Mouse (Mus musculus) CH12.LX (cell line): Measurements from ENCODE around the gene Acads. TPM values are rescaled to one million over a fixed set of nuclear protein-coding genes. Genes with fewer than 3 reads are reported as not detected.

Experiments used
- DNase-seq: peaks from one replicate; pipeline ENCODE4 v3.0.0-alpha.2; 2013; ENCODE audit errors: extremely low read depth
- H3K27ac ChIP-seq: 2 replicates; pipeline ENCODE4 v1.5.1; 2012; ENCODE audit warnings: low read depth, mild to moderate bottlenecking, control low read depth, moderate library complexity; ENCODE audit not compliant: insufficient read depth
- H3K27me3 ChIP-seq: replicated peaks from 2 replicates; pipeline ENCODE3; 2012; ENCODE audit warnings: inconsistent platforms
- H3K36me3 ChIP-seq, 2 experiments: replicated peaks in 1 of 2; 2 replicates each; pipeline versions ENCODE3 to v1.6.1; 2012; ENCODE audit warnings: inconsistent platforms in 1 of 2, low read length in 1 of 2, mild to moderate bottlenecking in 1 of 2, mixed read lengths in 1 of 2, moderate library complexity in 1 of 2; ENCODE audit not compliant: control insufficient read depth in 1 of 2, insufficient read depth in 1 of 2
- H3K4me1 ChIP-seq, 2 experiments: 2 replicates each; pipeline ENCODE4 v1.6.1; 2012; ENCODE audit warnings: inconsistent platforms in 1 of 2, moderate library complexity in 1 of 2; ENCODE audit not compliant: insufficient read depth in 2 of 2, control insufficient read depth in 1 of 2
- H3K4me2 ChIP-seq: 2 replicates; pipeline ENCODE4 v1.6.1; 2012; ENCODE audit warnings: low read depth, mild to moderate bottlenecking, control low read depth; ENCODE audit not compliant: poor library complexity, insufficient read depth, severe bottlenecking
- H3K4me3 ChIP-seq, 3 experiments: fragments of 150-350 bp in 1 of 3; sonication (generic) in 1 of 3; replicated peaks in 1 of 3; 2 replicates each; pipeline versions ENCODE3 to v1.5.1; 2011 to 2012; ENCODE audit warnings: low read depth in 2 of 3, low read length in 2 of 3, mild to moderate bottlenecking in 2 of 3, moderate library complexity in 2 of 3, control low read depth in 1 of 3, improper control_type of control experiment in 1 of 3, inconsistent platforms in 1 of 3, mixed read lengths in 1 of 3; ENCODE audit not compliant: poor library complexity in 1 of 3
- H3K79me2 ChIP-seq: replicated peaks from 2 replicates; pipeline ENCODE4 v1.6.1; 2012; ENCODE audit warnings: mild to moderate bottlenecking, moderate library complexity; ENCODE audit not compliant: control insufficient read depth, poor library complexity, insufficient read depth, severe bottlenecking; ENCODE audit errors: extremely low read depth
- H3K9ac ChIP-seq: 2 replicates; pipeline ENCODE4 v1.6.1; 2012; ENCODE audit warnings: low read depth, mild to moderate bottlenecking, control low read depth, moderate library complexity; ENCODE audit not compliant: insufficient read depth
- H3K9me3 ChIP-seq: replicated peaks from 2 replicates; pipeline ENCODE3; 2012; ENCODE audit warnings: low read length, inconsistent platforms, mixed read lengths
- BHLHE40 ChIP-seq: IDR thresholded peaks from 2 replicates; pipeline ENCODE4 v1.6.1; 2011; ENCODE audit warnings: mild to moderate bottlenecking, low read depth, low read length, improper control_type of control experiment
- CHD1 ChIP-seq: IDR thresholded peaks from 2 replicates; pipeline ENCODE4 v1.6.1; 2012; ENCODE audit warnings: low read depth, low read length, improper control_type of control experiment, inconsistent platforms
- CHD2 ChIP-seq: IDR thresholded peaks from 2 replicates; pipeline ENCODE4 v1.6.1; 2011; ENCODE audit warnings: low read length, improper control_type of control experiment
- E2F4 ChIP-seq: IDR thresholded peaks from 2 replicates; pipeline ENCODE4 v1.6.1; 2011; ENCODE audit warnings: low read depth, low read length, improper control_type of control experiment; ENCODE audit not compliant: insufficient replicate concordance
- ELF1 ChIP-seq: IDR thresholded peaks from 2 replicates; pipeline ENCODE4 v1.6.1; 2014; ENCODE audit warnings: low read depth, mild to moderate bottlenecking, inconsistent platforms, low read length, improper control_type of control experiment
- EP300 ChIP-seq: IDR thresholded peaks from 2 replicates; pipeline ENCODE4 v1.6.1; 2011; ENCODE audit warnings: low read length, improper control_type of control experiment
- ETS1 ChIP-seq: conservative IDR thresholded peaks from 2 replicates; pipeline ENCODE4 v1.6.1; 2012; ENCODE audit warnings: low read depth, mild to moderate bottlenecking, inconsistent platforms, low read length, improper control_type of control experiment, moderate library complexity
- GABPA ChIP-seq: IDR thresholded peaks from 2 replicates; pipeline ENCODE4 v1.6.1; 2012; ENCODE audit warnings: low read depth, low read length, improper control_type of control experiment, inconsistent platforms; ENCODE audit not compliant: insufficient replicate concordance
- IRF4 ChIP-seq: IDR thresholded peaks from 2 replicates; pipeline ENCODE4 v1.6.1; 2014; ENCODE audit warnings: low read depth, mild to moderate bottlenecking, inconsistent platforms, low read length, improper control_type of control experiment
- KAT2A ChIP-seq: IDR thresholded peaks from 2 replicates; pipeline ENCODE4 v1.6.1; 2012; ENCODE audit warnings: low read length, improper control_type of control experiment, inconsistent platforms; ENCODE audit not compliant: insufficient replicate concordance
- MAX ChIP-seq: IDR thresholded peaks from 2 replicates; pipeline ENCODE4 v1.6.1; 2011; ENCODE audit warnings: low read length, improper control_type of control experiment
- MAZ ChIP-seq: IDR thresholded peaks from 2 replicates; pipeline ENCODE4 v1.6.1; 2012; ENCODE audit warnings: low read depth, mild to moderate bottlenecking, inconsistent platforms, low read length, improper control_type of control experiment, moderate library complexity
- MYC ChIP-seq: IDR thresholded peaks from 2 replicates; pipeline ENCODE4 v1.6.1; 2011; ENCODE audit warnings: low read depth, mild to moderate bottlenecking, improper control_type of control experiment, low read length
- NRF1 ChIP-seq: IDR thresholded peaks from 2 replicates; pipeline ENCODE4 v1.6.1; 2014; ENCODE audit warnings: low read depth, mild to moderate bottlenecking, inconsistent platforms, low read length, improper control_type of control experiment, moderate library complexity
- PAX5 ChIP-seq: IDR thresholded peaks from 2 replicates; pipeline ENCODE4 v1.6.1; 2012; ENCODE audit warnings: low read length, inconsistent platforms, mixed read lengths
- RAD21 ChIP-seq: IDR thresholded peaks from 2 replicates; pipeline ENCODE4 v1.6.1; 2011; ENCODE audit warnings: low read depth, mild to moderate bottlenecking, low read length, improper control_type of control experiment, moderate library complexity
- RCOR1 ChIP-seq: conservative IDR thresholded peaks from 2 replicates; pipeline ENCODE4 v1.6.1; 2012; ENCODE audit warnings: low read depth, mild to moderate bottlenecking, inconsistent platforms, low read length, improper control_type of control experiment
- SIN3A ChIP-seq: IDR thresholded peaks from 2 replicates; pipeline ENCODE4 v1.6.1; 2012; ENCODE audit warnings: low read length, improper control_type of control experiment, inconsistent platforms
- TBP ChIP-seq: conservative IDR thresholded peaks from 2 replicates; pipeline ENCODE4 v1.6.1; 2011; ENCODE audit warnings: low read depth, low read length, improper control_type of control experiment
- UBTF ChIP-seq: IDR thresholded peaks from 2 replicates; pipeline ENCODE4 v1.6.1; 2012; ENCODE audit warnings: low read depth, mild to moderate bottlenecking, inconsistent platforms, low read length, improper control_type of control experiment, moderate library complexity
- dilution Hi-C: fragments of 300-500 bp; cut with MboI; formaldehyde crosslinking; loops from 2 replicates; pipeline ENCODE4 v1.14.3; 2020; ENCODE audit warnings: low sequenced_read_pairs; ENCODE audit not compliant: extremely low pct_unique_long_range_greater_than_20kb, extremely low pct_ligation_motif_present
- in situ Hi-C: fragments of 300-500 bp; cut with MboI; formaldehyde crosslinking; loops from 3 replicates; pipeline ENCODE4 v1.14.3; 2019; ENCODE audit warnings: low sequenced_read_pairs, low pct_ligation_motif_present, low pct_unique_long_range_greater_than_20kb, mixed read lengths
- polyA plus RNA-seq: library from polyadenylated mRNA; unstranded; fragments of >175 nt; gene quantifications from 2 replicates; pipeline ENCODE4 v1.2.1, GENCODE M21; 2012; ENCODE audit warnings: low read depth; ENCODE audit not compliant: insufficient read length
- total RNA-seq, 2 experiments: library from RNA; depleted of rRNA; stranded (reverse); fragments of 300-350 nt in 1 of 2; fragments of >200 nt in 1 of 2; gene quantifications; 2 replicates each; pipeline ENCODE4 v1.2.3; 2012 to 2014

The Acads gene
- total and polyA plus RNA-seq, 3 experiments: 43.0 to 57.8 (median 43.1) TPM

DNA sequence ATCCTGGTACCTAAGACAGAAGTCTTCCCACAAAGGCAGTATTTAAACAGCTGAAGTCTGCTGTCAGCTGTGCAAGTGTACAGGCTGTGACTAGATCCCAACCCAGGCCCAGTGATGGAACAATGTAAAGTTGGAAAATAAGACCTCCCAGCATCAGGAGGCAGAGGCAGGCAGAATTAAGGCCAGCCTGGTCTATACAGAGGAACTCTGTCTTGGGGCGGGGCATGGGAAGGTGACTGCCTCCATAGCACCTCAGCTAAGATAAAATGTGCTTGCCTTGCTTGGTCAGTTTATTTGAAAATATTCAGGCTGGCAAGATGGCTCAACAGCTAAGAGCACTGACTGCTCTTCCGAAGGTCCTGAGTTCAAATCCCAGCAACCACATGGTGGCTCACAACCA lies 48.7 kb downstream of the Acads start:
- no peak overlapping the region for H3K4me2 ChIP-seq
- H3K79me2 ChIP-seq: peaks cover 4% of the 10 kb centered on the region; the same call in 1 of the 2 replicates
- H3K27me3 ChIP-seq: no peaks in the 10 kb centered on the region
- H3K36me3 ChIP-seq: peaks cover 7 to 48% of the 10 kb centered on the region in 2 experiments
- H3K9me3 ChIP-seq: no peaks in the 10 kb centered on the region
- dilution Hi-C loops (no loop called here), in situ Hi-C loops (no loop called here)
- peaks cover 4 to 44% of the 10 kb centered on the region in 2 experiments; a peak in 3 of 4 replicates for H3K4me1 ChIP-seq
- DNase-seq: no peak
- H3K4me3 ChIP-seq: no peak overlapping the region
- TF ChIP-seq E2F4 (no peak), TBP (no peak), MAZ (no peak), CHD2 (no peak)
- H3K27ac ChIP-seq: no peak overlapping the region
- H3K9ac ChIP-seq: no peak overlapping the region

DNA sequence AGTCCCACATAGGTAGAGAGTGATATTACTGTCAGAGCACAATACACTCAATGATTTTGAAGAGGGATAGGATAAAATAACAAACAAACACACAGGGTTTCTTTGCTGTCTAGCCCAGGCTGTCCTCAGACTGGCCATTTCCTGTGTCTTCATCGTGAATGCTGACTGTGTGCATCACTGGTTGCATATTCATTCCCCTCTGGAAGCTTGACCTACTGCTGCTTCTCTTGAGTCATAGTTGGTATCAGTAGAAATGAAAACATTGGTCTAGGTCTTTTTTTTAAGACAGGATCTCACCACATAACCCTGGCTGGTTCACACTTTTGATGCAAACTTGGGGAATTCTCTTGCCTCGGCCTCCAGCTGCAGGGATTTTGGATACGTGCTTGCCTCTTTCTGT lies 49.5 kb downstream of the Acads start:
- no peak for DNase-seq
- H3K79me2 ChIP-seq: peaks cover 4% of the 10 kb centered on the region; the same call in 1 of the 2 replicates
- TF ChIP-seq EP300: no peak
- no peak for TF ChIP-seq RAD21
- no peak for TF ChIP-seq IRF4
- no peak for TF ChIP-seq PAX5
- TF ChIP-seq RCOR1: no peak
- no peak for TF ChIP-seq GABPA
- no peak for TF ChIP-seq ETS1
- no peak for TF ChIP-seq MYC
- no peak for TF ChIP-seq ELF1
- TF ChIP-seq E2F4: no peak
- no peak for TF ChIP-seq BHLHE40
- no peak for TF ChIP-seq TBP
- TF ChIP-seq NRF1: no peak
- TF ChIP-seq CHD1: no peak
- no peak for TF ChIP-seq MAX
- TF ChIP-seq KAT2A: no peak
- no peak for TF ChIP-seq CHD2
- TF ChIP-seq UBTF: no peak
- no peak for TF ChIP-seq SIN3A
- H3K4me1 ChIP-seq: peaks cover 4 to 44% of the 10 kb centered on the region in 2 experiments; a peak in 3 of 4 replicates
- in situ Hi-C loops: no loop called here
- H3K9ac ChIP-seq: no peak overlapping the region
- no peak overlapping the region for H3K4me2 ChIP-seq
- no peak overlapping the region for H3K4me3 ChIP-seq
- H3K27me3 ChIP-seq: no peaks in the 10 kb centered on the region
- dilution Hi-C loops: no loop called here
- peaks cover 4 to 44% of the 10 kb centered on the region in 2 experiments for H3K36me3 ChIP-seq
- no peaks in the 10 kb centered on the region for H3K9me3 ChIP-seq
- no peak overlapping the region for H3K27ac ChIP-seq
